8 mouse cellular contexts compared by ENCODE assay signal in the genomic region with DNA sequence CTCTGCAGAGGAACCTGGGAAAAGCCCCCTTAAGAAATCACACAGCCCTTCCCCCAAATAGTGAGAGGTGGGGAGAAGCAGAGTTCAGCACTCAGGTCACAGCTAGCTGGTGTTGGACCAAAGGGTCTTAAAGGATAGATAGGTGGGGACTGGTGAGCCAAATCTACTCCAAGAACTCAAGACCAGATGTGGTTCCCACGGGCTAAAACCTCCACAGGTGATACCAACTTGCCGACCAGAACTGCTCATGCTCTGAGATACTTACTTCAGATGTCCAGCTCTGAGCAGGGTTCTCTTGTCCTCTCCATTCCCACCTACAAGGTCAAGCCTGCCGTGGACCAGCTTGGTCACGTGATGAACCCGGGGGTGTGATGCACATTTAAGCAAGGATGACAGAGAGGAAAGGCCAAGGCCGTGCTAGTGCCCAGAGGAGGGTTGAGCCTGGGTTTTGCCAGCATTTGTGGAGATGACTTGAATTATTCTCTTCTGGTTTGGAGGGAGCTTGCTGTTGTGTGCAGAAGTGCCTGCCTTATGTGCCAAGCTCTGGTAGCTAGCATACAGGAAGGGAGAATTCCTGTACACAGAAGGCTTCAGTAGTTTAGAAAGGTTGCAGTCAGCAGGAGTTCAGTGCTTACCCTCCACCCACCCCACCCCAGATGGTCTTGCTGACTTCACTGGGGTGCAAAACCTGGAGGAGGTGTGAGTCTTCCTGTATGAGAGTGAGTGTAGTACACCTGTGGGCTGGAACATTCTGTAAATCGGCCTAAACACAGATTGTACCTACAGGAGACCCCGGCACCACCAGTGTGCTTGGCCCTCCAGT. TPM values are rescaled to one million over a fixed set of nuclear protein-coding genes. Genes with fewer than 3 reads are reported as not detected.
DNase-seq lines count a peak whose midpoint lies in the region; ATAC-seq and TF ChIP-seq lines count a peak whose summit lies in the region.

No protein-coding gene starts in this region.

- no peak for TF ChIP-seq CTCF in hindbrain, postnatal 0 days (IDR thresholded peaks at IDR 0.05; ENCODE audit: low read depth)

- 76% methylated on average over 8 of the region's 8 CpGs for WGBS in hindbrain, postnatal 0 days
- 90% methylated on average over 8 of the region's 8 CpGs for WGBS in midbrain, embryonic 13.5 days

- no peaks in the 10 kb centered on the region for H3K36me3 ChIP-seq in hindbrain, postnatal 0 days (ENCODE audit: insufficient read depth, low read length)
- H3K36me3 ChIP-seq in midbrain, embryonic 13.5 days: peaks cover 12% of the 10 kb centered on the region; the same call in 1 of the 2 replicates

- H3K9ac ChIP-seq in hindbrain, postnatal 0 days (replicated peaks; ENCODE audit: low read length): peak overlapping the region; percentile 97
- peak overlapping the region; percentile 95 for H3K9ac ChIP-seq in midbrain, embryonic 13.5 days (replicated peaks)

- ATAC-seq in hindbrain, postnatal 0 days: no peak
- no peak for ATAC-seq in midbrain, embryonic 13.5 days
- ATAC-seq in frontal cortex, adult (ENCODE audit: low TSS enrichment): no peak

- peak; percentile 12 for DNase-seq in layer of hippocampus, adult 11-12 months (ENCODE audit: low spot score)
- no peak for DNase-seq in layer of hippocampus, adult 8-10 months (ENCODE audit: low spot score in 2 of 2)
- DNase-seq in brain, adult 2 months (ENCODE audit: low read depth, low spot score): peak; percentile 36
- no peak for DNase-seq in hindbrain, postnatal 0 days (ENCODE audit: low spot score)
- no peak for DNase-seq in urinary bladder, adult 2 months (ENCODE audit: low spot score)
- DNase-seq in retina, postnatal 1 day: no peak

- H3K9me3 ChIP-seq in hindbrain, postnatal 0 days (ENCODE audit: low read length): no peaks in the 10 kb centered on the region
- no peaks in the 10 kb centered on the region for H3K9me3 ChIP-seq in midbrain, embryonic 13.5 days

- H3K4me1 ChIP-seq in hindbrain, postnatal 0 days (ENCODE audit: insufficient read depth, low read length): peaks cover 22% of the 10 kb centered on the region
- H3K4me1 ChIP-seq in midbrain, embryonic 13.5 days (replicated peaks): peaks cover 66% of the 10 kb centered on the region

- no peaks in the 10 kb centered on the region for H3K27me3 ChIP-seq in hindbrain, postnatal 0 days (ENCODE audit: insufficient read depth, low read length)
- 0 out of 2 replicates have a peak, but pooled peaks cover 3% of the 10 kb centered on the region for H3K27me3 ChIP-seq in midbrain, embryonic 13.5 days

- H3K4me2 ChIP-seq in hindbrain, postnatal 0 days (ENCODE audit: low read depth, low read length): peak overlapping the region; percentile 62
- H3K4me2 ChIP-seq in midbrain, embryonic 13.5 days (replicated peaks): peak overlapping the region; percentile 88

- 0 out of 2 replicates have a peak overlapping the region, but pooled peaks have one; percentile 4 for H3K27ac ChIP-seq in hindbrain, postnatal 0 days
- H3K27ac ChIP-seq in midbrain, embryonic 13.5 days: no peak overlapping the region

- peak overlapping the region; percentile 95; the same call in 1 of the 2 replicates for H3K4me3 ChIP-seq in hindbrain, postnatal 0 days (ENCODE audit: low read length)
- peak overlapping the region; percentile 97 for H3K4me3 ChIP-seq in midbrain, embryonic 13.5 days (replicated peaks)

RNA-seq across cellular contexts. Expression of a gene that starts 3.0 kb away (rescaled TPM):
- 10 to 100 TPM; 33.0 to 41.6 (median 35.6) TPM for total RNA-seq in layer of hippocampus, adult 8-10 months (2022)
- 18.5 and 22.8 TPM in 2 replicates for total RNA-seq in hindbrain, postnatal 0 days (2014; rRNA removed)
- polyA plus RNA-seq in hindbrain, postnatal 0 days (2015; fragmentation: Nextera tagmentation; extraction: Ambion mirVana): 7.0 and 8.4 TPM in 2 replicates
- polyA plus RNA-seq in midbrain, embryonic 13.5 days (2015; fragmentation: Nextera tagmentation; extraction: Ambion mirVana): 8.4 and 9.1 TPM in 2 replicates
- 7.9 and 14.8 TPM in 2 replicates for polyA plus RNA-seq in urinary bladder, adult 2 months (2012; rRNA removed)

Comparison
In these comparisons a context has a peak if more than half of its experiments do, and no peak if none do; other contexts are left out.
1. DNase-seq: peak in layer of hippocampus, adult 11-12 months (single experiment) and brain, adult 2 months (single experiment); none in layer of hippocampus, adult 8-10 months (0 of 2), hindbrain, postnatal 0 days (single experiment), urinary bladder, adult 2 months (single experiment) and retina, postnatal 1 day (single experiment).